ENCODE assay signal across 8 mouse cellular contexts in genomic region chr14:25185556-25185958, GRCm38 (mm10).
A peak's percentile ranks its signal among the peaks of the same experiment; 100 is the strongest.
DNase-seq lines count a peak whose midpoint lies in the region; ATAC-seq lines count a peak whose summit lies in the region.

No protein-coding gene starts in this region.

- WGBS in hindbrain, embryonic 15.5 days: 25% methylated on average over 10 of the region's 10 CpGs
- WGBS in midbrain, embryonic 12.5 days: 36% methylated on average over 10 of the region's 10 CpGs
- WGBS in liver, embryonic 11.5 days: 69% methylated on average over 10 of the region's 10 CpGs

- peak; percentile 52 to 81 for DNase-seq in adrenal gland, adult (ENCODE audit: inconsistent age in 2 of 2, low spot score in 1 of 2)
- DNase-seq in adrenal gland, postnatal 4 days (ENCODE audit: low spot score in 2 of 2): no peak
- DNase-seq in cerebellum, postnatal 14 days: peak; percentile 59 to 65
- no peak for DNase-seq in layer of hippocampus, adult 9-10 months (ENCODE audit: low spot score)
- DNase-seq in liver, embryonic 11.5 days (ENCODE audit: low spot score): no peak

- H3K27ac ChIP-seq in hindbrain, embryonic 15.5 days (replicated peaks): peak overlapping the region; percentile 86
- H3K27ac ChIP-seq in midbrain, embryonic 12.5 days (replicated peaks): peak overlapping the region; percentile 62
- H3K27ac ChIP-seq in liver, embryonic 11.5 days (ENCODE audit: low read depth, low read length): no peak overlapping the region

- ATAC-seq in hindbrain, embryonic 15.5 days (ENCODE audit: low FRiP score, low read depth): peak; percentile 35; the same call in 1 of the 2 replicates
- ATAC-seq in midbrain, embryonic 12.5 days (ENCODE audit: low FRiP score, low read depth): 0 out of 2 replicates have a peak, but pooled peaks have one; percentile 20
- ATAC-seq in erythroblast, adult 5-6 weeks (replicated peaks; ENCODE audit: low FRiP score, poor library complexity, severe bottlenecking): no peak
- ATAC-seq in liver, embryonic 11.5 days (replicated peaks; ENCODE audit: low FRiP score): no peak

- peak overlapping the region; percentile 26 for H3K4me2 ChIP-seq in hindbrain, embryonic 15.5 days
- no peak overlapping the region for H3K4me2 ChIP-seq in midbrain, embryonic 12.5 days (replicated peaks)
- no peak overlapping the region for H3K4me2 ChIP-seq in liver, embryonic 11.5 days

- H3K27me3 ChIP-seq in hindbrain, embryonic 15.5 days: no peaks in the 10 kb centered on the region
- H3K27me3 ChIP-seq in midbrain, embryonic 12.5 days: peaks cover 10% of the 10 kb centered on the region; the same call in 1 of the 2 replicates
- H3K27me3 ChIP-seq in liver, embryonic 11.5 days (replicated peaks; ENCODE audit: control insufficient read depth, insufficient read depth, low read length): no peaks in the 10 kb centered on the region; the same call in none of the 2 replicates

- no peaks in the 10 kb centered on the region for H3K9me3 ChIP-seq in hindbrain, embryonic 15.5 days
- H3K9me3 ChIP-seq in midbrain, embryonic 12.5 days: no peaks in the 10 kb centered on the region
- no peaks in the 10 kb centered on the region for H3K9me3 ChIP-seq in liver, embryonic 11.5 days (ENCODE audit: control insufficient read depth, low read length)

- H3K9ac ChIP-seq in hindbrain, embryonic 15.5 days: no peak overlapping the region
- no peak overlapping the region for H3K9ac ChIP-seq in midbrain, embryonic 12.5 days (replicated peaks)
- no peak overlapping the region for H3K9ac ChIP-seq in liver, embryonic 11.5 days (ENCODE audit: low read depth, low read length)

- H3K4me1 ChIP-seq in hindbrain, embryonic 15.5 days (replicated peaks): peaks cover 37% of the 10 kb centered on the region
- H3K4me1 ChIP-seq in midbrain, embryonic 12.5 days: peaks cover 16% of the 10 kb centered on the region
- peaks cover 2% of the 10 kb centered on the region; the same call in 1 of the 2 replicates for H3K4me1 ChIP-seq in liver, embryonic 11.5 days (replicated peaks; ENCODE audit: control insufficient read depth, insufficient read depth, low read length)

- no peak overlapping the region for H3K4me3 ChIP-seq in hindbrain, embryonic 15.5 days
- H3K4me3 ChIP-seq in midbrain, embryonic 12.5 days: no peak overlapping the region
- no peak overlapping the region for H3K4me3 ChIP-seq in liver, embryonic 11.5 days (ENCODE audit: low read depth, low read length)

- no peaks in the 10 kb centered on the region for H3K36me3 ChIP-seq in hindbrain, embryonic 15.5 days
- no peaks in the 10 kb centered on the region for H3K36me3 ChIP-seq in midbrain, embryonic 12.5 days
- H3K36me3 ChIP-seq in liver, embryonic 11.5 days (ENCODE audit: control insufficient read depth, insufficient read depth, low read length): no peaks in the 10 kb centered on the region

Comparison
In these comparisons a context has a peak if more than half of its experiments do, and no peak if none do; other contexts are left out.
1. DNase-seq: peak in adrenal gland, adult (2 of 2) and cerebellum, postnatal 14 days (2 of 2); none in adrenal gland, postnatal 4 days (0 of 2), layer of hippocampus, adult 9-10 months (single experiment) and liver, embryonic 11.5 days (single experiment).
2. ATAC-seq: peak in hindbrain, embryonic 15.5 days (single experiment) and midbrain, embryonic 12.5 days (single experiment); none in erythroblast, adult 5-6 weeks (single experiment) and liver, embryonic 11.5 days (single experiment).